ENCODE assay signal across 8 mouse cellular contexts in genomic region chr9:53974328-53975121, GRCm38 (mm10). TPM values are rescaled to one million over a fixed set of nuclear protein-coding genes. Genes with fewer than 3 reads are reported as not detected.
DNase-seq lines count a peak whose midpoint lies in the region; ATAC-seq and TF ChIP-seq lines count a peak whose summit lies in the region.

No protein-coding gene starts in this region.

- no peak for TF ChIP-seq CTCF in E14TG2a.4 (conservative IDR thresholded peaks at IDR 0.05; ENCODE audit: low read length)
- TF ChIP-seq CTCF in liver, embryonic 14.5 days (IDR thresholded peaks at IDR 0.05; ENCODE audit: low read depth): no peak

- H3K27ac ChIP-seq in hindbrain, embryonic 12.5 days: peak overlapping the region; percentile 80
- no peak overlapping the region for H3K27ac ChIP-seq in liver, embryonic 14.5 days

- H3K4me2 ChIP-seq in hindbrain, embryonic 12.5 days (replicated peaks): peak overlapping the region; percentile 95
- H3K4me2 ChIP-seq in liver, embryonic 14.5 days (ENCODE audit: low read depth): peak overlapping the region; percentile 33

- peak overlapping the region; percentile 80 for H3K4me3 ChIP-seq in E14TG2a.4 (replicated peaks; ENCODE audit: low read length)
- H3K4me3 ChIP-seq in hindbrain, embryonic 12.5 days: peak overlapping the region; percentile 65
- peak overlapping the region; percentile 4 to 30; a peak in 2 of 4 replicates for H3K4me3 ChIP-seq in liver, embryonic 14.5 days (ENCODE audit: insufficient read depth in 1 of 2, low read depth in 2 of 2, low read length in 2 of 2)

- peaks cover 13% of the 10 kb centered on the region for H3K4me1 ChIP-seq in E14TG2a.4 (replicated peaks; ENCODE audit: low read depth, low read length)
- peaks cover 3% of the 10 kb centered on the region; the same call in 1 of the 2 replicates for H3K4me1 ChIP-seq in hindbrain, embryonic 12.5 days
- no peaks in the 10 kb centered on the region for H3K4me1 ChIP-seq in liver, embryonic 14.5 days (replicated peaks; ENCODE audit: control insufficient read depth in 2 of 2, insufficient read depth in 2 of 2, low read length in 1 of 2)

- H3K27me3 ChIP-seq in E14TG2a.4 (ENCODE audit: insufficient read depth, low read length): peaks cover 46% of the 10 kb centered on the region
- H3K27me3 ChIP-seq in hindbrain, embryonic 12.5 days: peaks cover 8% of the 10 kb centered on the region
- peaks cover 28% of the 10 kb centered on the region for H3K27me3 ChIP-seq in liver, embryonic 14.5 days (ENCODE audit: control insufficient read depth, insufficient read depth, low read length)

- DNase-seq in adrenal gland, adult 2 months: peak; percentile 25
- DNase-seq in adrenal gland, adult 8-10 months: no peak
- peak; percentile 69 to 74 for DNase-seq in cerebellum, postnatal 25 days
- no peak for DNase-seq in liver, embryonic 14.5 days (ENCODE audit: low read depth in 3 of 3, low spot score in 3 of 3)
- peak; percentile 43 for DNase-seq in right cerebral cortex, postnatal 4 days

- peak overlapping the region; percentile 76 for H3K9ac ChIP-seq in hindbrain, embryonic 12.5 days
- no peak overlapping the region for H3K9ac ChIP-seq in liver, embryonic 14.5 days (replicated peaks)

- TF ChIP-seq EP300 in liver, embryonic 14.5 days (IDR thresholded peaks at IDR 0.05; ENCODE audit: low read depth): no peak

- WGBS in hindbrain, embryonic 12.5 days: under 1% methylated on average over 42 of the region's 42 CpGs
- WGBS in liver, embryonic 14.5 days (ENCODE audit: insufficient replicate concordance): 2% methylated on average over 42 of the region's 42 CpGs

- H3K36me3 ChIP-seq in E14TG2a.4 (ENCODE audit: insufficient read depth, low read length): no peaks in the 10 kb centered on the region
- H3K36me3 ChIP-seq in hindbrain, embryonic 12.5 days: no peaks in the 10 kb centered on the region
- H3K36me3 ChIP-seq in liver, embryonic 14.5 days (replicated peaks; ENCODE audit: control insufficient read depth, insufficient read depth, low read depth): no peaks in the 10 kb centered on the region

- ATAC-seq in hindbrain, embryonic 12.5 days (ENCODE audit: low FRiP score): peak; percentile 79
- ATAC-seq in liver, embryonic 14.5 days (ENCODE audit: insufficient read depth): no peak
- no peak for ATAC-seq in erythroid progenitor cell, adult 5-6 weeks (replicated peaks; ENCODE audit: low FRiP score, poor library complexity, severe bottlenecking)

- peaks cover 8% of the 10 kb centered on the region for H3K9me3 ChIP-seq in E14TG2a.4 (ENCODE audit: low read length)
- H3K9me3 ChIP-seq in hindbrain, embryonic 12.5 days (replicated peaks): no peaks in the 10 kb centered on the region
- no peaks in the 10 kb centered on the region for H3K9me3 ChIP-seq in liver, embryonic 14.5 days (ENCODE audit: control insufficient read depth, low read length)

RNA-seq across cellular contexts. Expression of gene Elmod1, which starts 0.6 kb away (rescaled TPM):
- total RNA-seq in adrenal gland, adult 2 months (2021): 1 to 10 TPM; 2.5 to 4.4 TPM
- 0.57 and 0.79 TPM in 2 replicates for polyA plus RNA-seq in adrenal gland, adult 2 months (2012; rRNA removed)
- total RNA-seq in adrenal gland, adult 8-10 months (2022): 1 to 10 TPM; 3.8 to 7.0 (median 4.3) TPM
- 6.4 and 7.8 TPM in 2 replicates for polyA plus RNA-seq in hindbrain, embryonic 12.5 days (2016; fragmentation: Nextera tagmentation; extraction: Ambion mirVana)
- 0.03 and 0.08 TPM in 2 replicates for polyA plus RNA-seq in liver, embryonic 14.5 days (2012; rRNA removed)
- polyA plus RNA-seq in liver, embryonic 14.5 days (2014; fragmentation: Nextera tagmentation; extraction: Ambion mirVana): not detected in 2 replicates
- total RNA-seq in erythroid progenitor cell, adult 5-6 weeks (2015; ENCODE audit: low replicate concordance): not detected in 2 replicates
- total RNA-seq in erythroid progenitor cell, adult 5-6 weeks (2017; ENCODE audit: low replicate concordance): not detected in 2 replicates

Comparison
In these comparisons a context has a peak if more than half of its experiments do, and no peak if none do; other contexts are left out.
1. DNase-seq: peak in adrenal gland, adult 2 months (single experiment), cerebellum, postnatal 25 days (2 of 2) and right cerebral cortex, postnatal 4 days (single experiment); none in adrenal gland, adult 8-10 months (single experiment) and liver, embryonic 14.5 days (0 of 3).
2. H3K4me3 ChIP-seq: peak in every context shown above with its lines; median percentile 80 in E14TG2a.4; 65 in hindbrain, embryonic 12.5 days; 17 in liver, embryonic 14.5 days.